Mouse (Mus musculus): ENCODE data around the gene Hyal6. TPM values are rescaled to one million over a fixed set of nuclear protein-coding genes. Genes with fewer than 3 reads are reported as not detected.

Hyal6 gene
- total RNA-seq, 1 experiment: not detected

GRCm38 (mm10) chr6:24734565-24734964 lies 1.5 kb downstream of the Hyal6 start:
- Histone ChIP-seq H3K9me3 (ENCODE audit: control insufficient read depth, insufficient read depth, low read depth, low read length) (no peaks in the 10 kb centered on the region), H3K4me3 (ENCODE audit: insufficient read depth in 1 of 2, low read depth in 1 of 2, low read length in 2 of 2, poor library complexity in 1 of 2, severe bottlenecking in 1 of 2) (no peak overlapping the region), H3K36me3 (ENCODE audit: control insufficient read depth, insufficient read depth, low read length, poor library complexity, severe bottlenecking) (no peaks in the 10 kb centered on the region), H3K9ac (ENCODE audit: insufficient read depth, low read depth, low read length, poor library complexity, severe bottlenecking) (no peak overlapping the region), H3K27ac (ENCODE audit: insufficient read depth, low read depth, low read length, poor library complexity, severe bottlenecking) (no peak overlapping the region), H3K4me1 (ENCODE audit: control insufficient read depth in 2 of 2, insufficient read depth in 2 of 2, low read length in 2 of 2, poor library complexity in 1 of 2) (no peaks in the 10 kb centered on the region)
- in situ Hi-C loops (cut with MboI; ENCODE audit: low sequenced_read_pairs in 2 of 2, unreplicated experiment in 2 of 2): no loop called here
- TF ChIP-seq HCFC1 (IDR thresholded peaks at IDR 0.05; ENCODE audit: borderline replicate concordance, insufficient read depth, low read length): no peak
- TF ChIP-seq ZNF384 (IDR thresholded peaks at IDR 0.05; ENCODE audit: low read depth, low read length): no peak
- TF ChIP-seq CHD2 (IDR thresholded peaks at IDR 0.05; ENCODE audit: low read depth, low read length): no peak
- no peak for DNase-seq (ENCODE audit: low read depth, low spot score)

- no peaks in the 10 kb centered on the region for H3K4me1 ChIP-seq (ENCODE audit: control insufficient read depth in 2 of 2, insufficient read depth in 2 of 2, low read length in 2 of 2, poor library complexity in 1 of 2)
- TF ChIP-seq ZC3H11A (IDR thresholded peaks at IDR 0.05; ENCODE audit: borderline replicate concordance, low read depth, low read length): no peak
- TF ChIP-seq HCFC1 (IDR thresholded peaks at IDR 0.05; ENCODE audit: borderline replicate concordance, insufficient read depth, low read length): no peak
- TF ChIP-seq MAFK (IDR thresholded peaks at IDR 0.05; ENCODE audit: insufficient read depth, low read depth, low read length): no peak
- TF ChIP-seq CHD2 (IDR thresholded peaks at IDR 0.05; ENCODE audit: low read depth, low read length): no peak
- TF ChIP-seq ZNF384 (IDR thresholded peaks at IDR 0.05; ENCODE audit: low read depth, low read length): no peak
- H3K36me3 ChIP-seq (ENCODE audit: control insufficient read depth, insufficient read depth, low read length, poor library complexity, severe bottlenecking): no peaks in the 10 kb centered on the region
- no peak within 1 kb of the TSS for H3K9ac ChIP-seq (ENCODE audit: insufficient read depth, low read depth, low read length, poor library complexity, severe bottlenecking)
- in situ Hi-C loops (cut with MboI; ENCODE audit: low sequenced_read_pairs in 2 of 2, unreplicated experiment in 2 of 2): no loop called here
- no peaks in the 10 kb centered on the region for H3K9me3 ChIP-seq (ENCODE audit: control insufficient read depth, insufficient read depth, low read depth, low read length)
- no peak within 1 kb of the TSS for H3K27ac ChIP-seq (ENCODE audit: insufficient read depth, low read depth, low read length, poor library complexity, severe bottlenecking)
- no peak for DNase-seq (ENCODE audit: low read depth, low spot score)
- no peak within 1 kb of the TSS for H3K4me3 ChIP-seq (ENCODE audit: insufficient read depth in 1 of 2, low read depth in 1 of 2, low read length in 2 of 2, poor library complexity in 1 of 2, severe bottlenecking in 1 of 2)
Observed at GRCm38 (mm10) chr6:24748029-24748428, 15.0 kb downstream of the Hyal6 start, which contains the start of gene Hyal4. Gene Hyal4, plus strand, starts transcription at chr6:24748329.

- no peak overlapping the region for H3K27ac ChIP-seq (ENCODE audit: insufficient read depth, low read depth, low read length, poor library complexity, severe bottlenecking)
- no peaks in the 10 kb centered on the region for H3K36me3 ChIP-seq (ENCODE audit: control insufficient read depth, insufficient read depth, low read length, poor library complexity, severe bottlenecking)
- no peaks in the 10 kb centered on the region for H3K9me3 ChIP-seq (ENCODE audit: control insufficient read depth, insufficient read depth, low read depth, low read length)
- TF ChIP-seq ZNF384 (IDR thresholded peaks at IDR 0.05; ENCODE audit: low read depth, low read length) (no peak), MAFK (IDR thresholded peaks at IDR 0.05; ENCODE audit: insufficient read depth, low read depth, low read length) (no peak), CHD2 (IDR thresholded peaks at IDR 0.05; ENCODE audit: low read depth, low read length) (no peak), HCFC1 (IDR thresholded peaks at IDR 0.05; ENCODE audit: borderline replicate concordance, insufficient read depth, low read length) (no peak), ZC3H11A (IDR thresholded peaks at IDR 0.05; ENCODE audit: borderline replicate concordance, low read depth, low read length) (no peak)
- no peak for DNase-seq (ENCODE audit: low read depth, low spot score)
- in situ Hi-C loops (cut with MboI; ENCODE audit: low sequenced_read_pairs in 2 of 2, unreplicated experiment in 2 of 2): no loop called here
- H3K9ac ChIP-seq (ENCODE audit: insufficient read depth, low read depth, low read length, poor library complexity, severe bottlenecking): no peak overlapping the region
- no peak overlapping the region for H3K4me3 ChIP-seq (ENCODE audit: insufficient read depth in 1 of 2, low read depth in 1 of 2, low read length in 2 of 2, poor library complexity in 1 of 2, severe bottlenecking in 1 of 2)
- H3K4me1 ChIP-seq (ENCODE audit: control insufficient read depth in 2 of 2, insufficient read depth in 2 of 2, low read length in 2 of 2, poor library complexity in 1 of 2): no peaks in the 10 kb centered on the region
Observed at GRCm38 (mm10) chr6:24759281-24759680, 26.2 kb downstream of the Hyal6 start.

GRCm38 (mm10) chr6:24766261-24766660 lies 33.2 kb downstream of the Hyal6 start:
- in situ Hi-C loops (cut with MboI; ENCODE audit: low sequenced_read_pairs in 2 of 2, unreplicated experiment in 2 of 2): no loop called here
- TF ChIP-seq ZC3H11A (IDR thresholded peaks at IDR 0.05; ENCODE audit: borderline replicate concordance, low read depth, low read length): no peak
- no peak for TF ChIP-seq MAFK (IDR thresholded peaks at IDR 0.05; ENCODE audit: insufficient read depth, low read depth, low read length)
- TF ChIP-seq ZNF384 (IDR thresholded peaks at IDR 0.05; ENCODE audit: low read depth, low read length): no peak
- TF ChIP-seq CHD2 (IDR thresholded peaks at IDR 0.05; ENCODE audit: low read depth, low read length): no peak
- no peak for TF ChIP-seq HCFC1 (IDR thresholded peaks at IDR 0.05; ENCODE audit: borderline replicate concordance, insufficient read depth, low read length)
- no peaks in the 10 kb centered on the region for H3K36me3 ChIP-seq (ENCODE audit: control insufficient read depth, insufficient read depth, low read length, poor library complexity, severe bottlenecking)

GRCm38 (mm10) chr6:24779182-24779581 lies 46.1 kb downstream of the Hyal6 start:
- in situ Hi-C loops (cut with MboI; ENCODE audit: low sequenced_read_pairs in 2 of 2, unreplicated experiment in 2 of 2): no loop called here
- no peaks in the 10 kb centered on the region for H3K9me3 ChIP-seq (ENCODE audit: control insufficient read depth, insufficient read depth, low read depth, low read length)
- TF ChIP-seq CHD2 (IDR thresholded peaks at IDR 0.05; ENCODE audit: low read depth, low read length): no peak
- no peak for TF ChIP-seq ZC3H11A (IDR thresholded peaks at IDR 0.05; ENCODE audit: borderline replicate concordance, low read depth, low read length)
- TF ChIP-seq ZNF384 (IDR thresholded peaks at IDR 0.05; ENCODE audit: low read depth, low read length): no peak
- TF ChIP-seq HCFC1 (IDR thresholded peaks at IDR 0.05; ENCODE audit: borderline replicate concordance, insufficient read depth, low read length): no peak
- no peak for TF ChIP-seq MAFK (IDR thresholded peaks at IDR 0.05; ENCODE audit: insufficient read depth, low read depth, low read length)

More at GRCm38 (mm10) chr6:24766261-24766660, 33.2 kb downstream of the Hyal6 start:
- Histone ChIP-seq H3K4me1 (ENCODE audit: control insufficient read depth in 2 of 2, insufficient read depth in 2 of 2, low read length in 2 of 2, poor library complexity in 1 of 2) (no peaks in the 10 kb centered on the region), H3K27ac (ENCODE audit: insufficient read depth, low read depth, low read length, poor library complexity, severe bottlenecking) (no peak overlapping the region), H3K9ac (ENCODE audit: insufficient read depth, low read depth, low read length, poor library complexity, severe bottlenecking) (no peak overlapping the region), H3K4me3 (ENCODE audit: insufficient read depth in 1 of 2, low read depth in 1 of 2, low read length in 2 of 2, poor library complexity in 1 of 2, severe bottlenecking in 1 of 2) (no peak overlapping the region), H3K9me3 (ENCODE audit: control insufficient read depth, insufficient read depth, low read depth, low read length) (no peaks in the 10 kb centered on the region)
- no peak for DNase-seq (ENCODE audit: low read depth, low spot score)

More at GRCm38 (mm10) chr6:24779182-24779581, 46.1 kb downstream of the Hyal6 start:
- Histone ChIP-seq H3K36me3 (ENCODE audit: control insufficient read depth, insufficient read depth, low read length, poor library complexity, severe bottlenecking) (no peaks in the 10 kb centered on the region), H3K4me3 (ENCODE audit: insufficient read depth in 1 of 2, low read depth in 1 of 2, low read length in 2 of 2, poor library complexity in 1 of 2, severe bottlenecking in 1 of 2) (no peak overlapping the region), H3K27ac (ENCODE audit: insufficient read depth, low read depth, low read length, poor library complexity, severe bottlenecking) (no peak overlapping the region), H3K9ac (ENCODE audit: insufficient read depth, low read depth, low read length, poor library complexity, severe bottlenecking) (no peak overlapping the region), H3K4me1 (ENCODE audit: control insufficient read depth in 2 of 2, insufficient read depth in 2 of 2, low read length in 2 of 2, poor library complexity in 1 of 2) (no peaks in the 10 kb centered on the region)
- peak; percentile 44 for DNase-seq (ENCODE audit: low read depth, low spot score)

Measured in ES-E14 (cell line).